Mouse (Mus musculus): ENCODE results near the gene Dnajc7. TPM values are rescaled to one million over a fixed set of nuclear protein-coding genes. Genes with fewer than 3 reads are reported as not detected.

The Dnajc7 gene
- polyA plus RNA-seq, 1 experiment = 177 TPM

- 0 out of 2 replicates have a peak, but pooled peaks cover 3% of the 10 kb centered on the region for H3K4me1 ChIP-seq (ENCODE audit: control insufficient read depth, insufficient read depth, low read length)
- H3K27me3 ChIP-seq (ENCODE audit: control insufficient read depth, insufficient read depth, low read length) = no peaks in the 10 kb centered on the region
- no peak overlapping the region for H3K27ac ChIP-seq (ENCODE audit: insufficient read depth, low read length)
- 69% methylated on average over 7 of the region's 7 CpGs for WGBS
- TF ChIP-seq POLR2A (IDR thresholded peaks at IDR 0.05; ENCODE audit: borderline replicate concordance, insufficient read depth, low read length) (no peak), CTCF (IDR thresholded peaks at IDR 0.05; ENCODE audit: borderline replicate concordance, insufficient read depth, low read depth, low read length) (no peak)
- DNase-seq = no peak
- no peak overlapping the region for H3K4me3 ChIP-seq (replicated peaks; ENCODE audit: insufficient read depth, low read depth, low read length)
These were observed 60.5 kb downstream of the Dnajc7 start for GRCm38 (mm10) chr11:100559476-100559875.

- no peak for DNase-seq
- no peaks in the 10 kb centered on the region for H3K27me3 ChIP-seq (ENCODE audit: control insufficient read depth, insufficient read depth, low read length)
- no peak overlapping the region for H3K4me3 ChIP-seq (replicated peaks; ENCODE audit: insufficient read depth, low read depth, low read length)
- TF ChIP-seq CTCF (IDR thresholded peaks at IDR 0.05; ENCODE audit: borderline replicate concordance, insufficient read depth, low read depth, low read length) (no peak), POLR2A (IDR thresholded peaks at IDR 0.05; ENCODE audit: borderline replicate concordance, insufficient read depth, low read length) (no peak)
- H3K4me1 ChIP-seq (ENCODE audit: control insufficient read depth, insufficient read depth, low read length) = no peaks in the 10 kb centered on the region; the same call in 1 of the 2 replicates
- H3K27ac ChIP-seq (ENCODE audit: insufficient read depth, low read length) = no peak overlapping the region
- WGBS = 87% methylated on average over 3 of the region's 3 CpGs
These were observed 62.4 kb downstream of the Dnajc7 start for GRCm38 (mm10) chr11:100557563-100557962.

- no peaks in the 10 kb centered on the region; the same call in 1 of the 2 replicates for H3K4me1 ChIP-seq (ENCODE audit: control insufficient read depth, insufficient read depth, low read length)
- H3K27ac ChIP-seq (ENCODE audit: insufficient read depth, low read length) = no peak overlapping the region
- TF ChIP-seq POLR2A (IDR thresholded peaks at IDR 0.05; ENCODE audit: borderline replicate concordance, insufficient read depth, low read length) (no peak), CTCF (IDR thresholded peaks at IDR 0.05; ENCODE audit: borderline replicate concordance, insufficient read depth, low read depth, low read length) (peak; percentile 66)
- no peaks in the 10 kb centered on the region for H3K27me3 ChIP-seq (ENCODE audit: control insufficient read depth, insufficient read depth, low read length)
- no peak overlapping the region for H3K4me3 ChIP-seq (replicated peaks; ENCODE audit: insufficient read depth, low read depth, low read length)
- peak; percentile 56 to 64 for DNase-seq
- WGBS = 19% methylated on average over 11 of the region's 11 CpGs
These were observed 64.4 kb downstream of the Dnajc7 start for GRCm38 (mm10) chr11:100555583-100555982.

GRCm38 (mm10) chr11:100552842-100553241 is 67.1 kb downstream of the Dnajc7 start:
- no peaks in the 10 kb centered on the region; the same call in 1 of the 2 replicates for H3K4me1 ChIP-seq (ENCODE audit: control insufficient read depth, insufficient read depth, low read length)
- no peak for DNase-seq
- 40% methylated on average over 4 of the region's 4 CpGs for WGBS
- no peak overlapping the region for H3K27ac ChIP-seq (ENCODE audit: insufficient read depth, low read length)
- H3K4me3 ChIP-seq (replicated peaks; ENCODE audit: insufficient read depth, low read depth, low read length) = no peak overlapping the region
- TF ChIP-seq POLR2A (IDR thresholded peaks at IDR 0.05; ENCODE audit: borderline replicate concordance, insufficient read depth, low read length) (no peak), CTCF (IDR thresholded peaks at IDR 0.05; ENCODE audit: borderline replicate concordance, insufficient read depth, low read depth, low read length) (no peak)
- peaks cover 1% of the 10 kb centered on the region; the same call in 1 of the 2 replicates for H3K27me3 ChIP-seq (ENCODE audit: control insufficient read depth, insufficient read depth, low read length)

GRCm38 (mm10) chr11:100550101-100550500 is 69.9 kb downstream of the Dnajc7 start:
- no peak for DNase-seq
- no peaks in the 10 kb centered on the region; the same call in 1 of the 2 replicates for H3K4me1 ChIP-seq (ENCODE audit: control insufficient read depth, insufficient read depth, low read length)
- H3K27me3 ChIP-seq (ENCODE audit: control insufficient read depth, insufficient read depth, low read length) = peaks cover 1% of the 10 kb centered on the region; the same call in 1 of the 2 replicates
- no peak overlapping the region for H3K27ac ChIP-seq (ENCODE audit: insufficient read depth, low read length)
- TF ChIP-seq CTCF (IDR thresholded peaks at IDR 0.05; ENCODE audit: borderline replicate concordance, insufficient read depth, low read depth, low read length) (no peak), POLR2A (IDR thresholded peaks at IDR 0.05; ENCODE audit: borderline replicate concordance, insufficient read depth, low read length) (no peak)
- no peak overlapping the region for H3K4me3 ChIP-seq (replicated peaks; ENCODE audit: insufficient read depth, low read depth, low read length)
- 83% methylated on average over 6 of the region's 6 CpGs for WGBS

- no peak for DNase-seq
- peaks cover 1% of the 10 kb centered on the region; the same call in 1 of the 2 replicates for H3K27me3 ChIP-seq (ENCODE audit: control insufficient read depth, insufficient read depth, low read length)
- no peak overlapping the region for H3K27ac ChIP-seq (ENCODE audit: insufficient read depth, low read length)
- H3K4me1 ChIP-seq (ENCODE audit: control insufficient read depth, insufficient read depth, low read length) = no peaks in the 10 kb centered on the region; the same call in 1 of the 2 replicates
- WGBS = 95% methylated on average over 8 of the region's 8 CpGs
- H3K4me3 ChIP-seq (replicated peaks; ENCODE audit: insufficient read depth, low read depth, low read length) = no peak overlapping the region
- TF ChIP-seq POLR2A (IDR thresholded peaks at IDR 0.05; ENCODE audit: borderline replicate concordance, insufficient read depth, low read length) = no peak
- TF ChIP-seq CTCF (IDR thresholded peaks at IDR 0.05; ENCODE audit: borderline replicate concordance, insufficient read depth, low read depth, low read length) = no peak
These were observed 70.5 kb downstream of the Dnajc7 start for GRCm38 (mm10) chr11:100549466-100549865.

- no peak overlapping the region for H3K4me3 ChIP-seq (replicated peaks; ENCODE audit: insufficient read depth, low read depth, low read length)
- peaks cover 1% of the 10 kb centered on the region; the same call in 1 of the 2 replicates for H3K27me3 ChIP-seq (ENCODE audit: control insufficient read depth, insufficient read depth, low read length)
- TF ChIP-seq POLR2A (IDR thresholded peaks at IDR 0.05; ENCODE audit: borderline replicate concordance, insufficient read depth, low read length) = no peak
- TF ChIP-seq CTCF (IDR thresholded peaks at IDR 0.05; ENCODE audit: borderline replicate concordance, insufficient read depth, low read depth, low read length) = no peak
- H3K27ac ChIP-seq (ENCODE audit: insufficient read depth, low read length) = no peak overlapping the region
- 53% methylated on average over 6 of the region's 6 CpGs for WGBS
- DNase-seq = no peak
- H3K4me1 ChIP-seq (ENCODE audit: control insufficient read depth, insufficient read depth, low read length) = no peaks in the 10 kb centered on the region
These were observed 71.8 kb downstream of the Dnajc7 start for GRCm38 (mm10) chr11:100548141-100548540.

- Histone ChIP-seq H3K4me3 (replicated peaks; ENCODE audit: insufficient read depth, low read depth, low read length) (no peak overlapping the region), H3K27ac (ENCODE audit: insufficient read depth, low read length) (no peak overlapping the region), H3K27me3 (ENCODE audit: control insufficient read depth, insufficient read depth, low read length) (peaks cover 1% of the 10 kb centered on the region; the same call in 1 of the 2 replicates), H3K4me1 (ENCODE audit: control insufficient read depth, insufficient read depth, low read length) (no peaks in the 10 kb centered on the region)
- TF ChIP-seq POLR2A (IDR thresholded peaks at IDR 0.05; ENCODE audit: borderline replicate concordance, insufficient read depth, low read length) = no peak
- DNase-seq = no peak
- 87% methylated on average over 6 of the region's 6 CpGs for WGBS
These were observed 73.0 kb downstream of the Dnajc7 start for GRCm38 (mm10) chr11:100546955-100547354.

Data from cerebellum, adult 2 months (tissue).